Mouse (Mus musculus) CH12.LX (cell line): ENCODE data around the gene Dad1. TPM values are rescaled to one million over a fixed set of nuclear protein-coding genes. Genes with fewer than 3 reads are reported as not detected.

ENCODE experiments used
- DNase-seq: peaks from one replicate; pipeline ENCODE4 v3.0.0-alpha.2; 2013; ENCODE audit errors: extremely low read depth
- H3K27ac ChIP-seq: 2 replicates; pipeline ENCODE4 v1.5.1; 2012; ENCODE audit warnings: low read depth, mild to moderate bottlenecking, control low read depth, moderate library complexity; ENCODE audit not compliant: insufficient read depth
- H3K27me3 ChIP-seq: replicated peaks from 2 replicates; pipeline ENCODE3; 2012; ENCODE audit warnings: inconsistent platforms
- H3K36me3 ChIP-seq, 2 experiments: replicated peaks in 1 of 2; 2 replicates each; pipeline versions ENCODE3 to v1.6.1; 2012; ENCODE audit warnings: inconsistent platforms in 1 of 2, low read length in 1 of 2, mild to moderate bottlenecking in 1 of 2, mixed read lengths in 1 of 2, moderate library complexity in 1 of 2; ENCODE audit not compliant: control insufficient read depth in 1 of 2, insufficient read depth in 1 of 2
- H3K4me1 ChIP-seq, 2 experiments: 2 replicates each; pipeline ENCODE4 v1.6.1; 2012; ENCODE audit warnings: inconsistent platforms in 1 of 2, moderate library complexity in 1 of 2; ENCODE audit not compliant: insufficient read depth in 2 of 2, control insufficient read depth in 1 of 2
- H3K4me2 ChIP-seq: 2 replicates; pipeline ENCODE4 v1.6.1; 2012; ENCODE audit warnings: low read depth, mild to moderate bottlenecking, control low read depth; ENCODE audit not compliant: poor library complexity, insufficient read depth, severe bottlenecking
- H3K4me3 ChIP-seq, 3 experiments: fragments of 150-350 bp in 1 of 3; sonication (generic) in 1 of 3; replicated peaks in 1 of 3; 2 replicates each; pipeline versions ENCODE3 to v1.5.1; 2011 to 2012; ENCODE audit warnings: low read depth in 2 of 3, low read length in 2 of 3, mild to moderate bottlenecking in 2 of 3, moderate library complexity in 2 of 3, control low read depth in 1 of 3, improper control_type of control experiment in 1 of 3, inconsistent platforms in 1 of 3, mixed read lengths in 1 of 3; ENCODE audit not compliant: poor library complexity in 1 of 3
- H3K79me2 ChIP-seq: replicated peaks from 2 replicates; pipeline ENCODE4 v1.6.1; 2012; ENCODE audit warnings: mild to moderate bottlenecking, moderate library complexity; ENCODE audit not compliant: control insufficient read depth, poor library complexity, insufficient read depth, severe bottlenecking; ENCODE audit errors: extremely low read depth
- H3K9ac ChIP-seq: 2 replicates; pipeline ENCODE4 v1.6.1; 2012; ENCODE audit warnings: low read depth, mild to moderate bottlenecking, control low read depth, moderate library complexity; ENCODE audit not compliant: insufficient read depth
- H3K9me3 ChIP-seq: replicated peaks from 2 replicates; pipeline ENCODE3; 2012; ENCODE audit warnings: low read length, inconsistent platforms, mixed read lengths
- BHLHE40 ChIP-seq: IDR thresholded peaks from 2 replicates; pipeline ENCODE4 v1.6.1; 2011; ENCODE audit warnings: mild to moderate bottlenecking, low read depth, low read length, improper control_type of control experiment
- CHD2 ChIP-seq: IDR thresholded peaks from 2 replicates; pipeline ENCODE4 v1.6.1; 2011; ENCODE audit warnings: low read length, improper control_type of control experiment
- EP300 ChIP-seq: IDR thresholded peaks from 2 replicates; pipeline ENCODE4 v1.6.1; 2011; ENCODE audit warnings: low read length, improper control_type of control experiment
- ETS1 ChIP-seq: conservative IDR thresholded peaks from 2 replicates; pipeline ENCODE4 v1.6.1; 2012; ENCODE audit warnings: low read depth, mild to moderate bottlenecking, inconsistent platforms, low read length, improper control_type of control experiment, moderate library complexity
- JUND ChIP-seq: conservative IDR thresholded peaks from 2 replicates; pipeline ENCODE4 v1.6.1; 2011; ENCODE audit warnings: low read depth, low read length, improper control_type of control experiment
- KAT2A ChIP-seq: IDR thresholded peaks from 2 replicates; pipeline ENCODE4 v1.6.1; 2012; ENCODE audit warnings: low read length, improper control_type of control experiment, inconsistent platforms; ENCODE audit not compliant: insufficient replicate concordance
- MAFK ChIP-seq: IDR thresholded peaks from 2 replicates; pipeline ENCODE4 v1.6.1; 2011; ENCODE audit warnings: low read length, improper control_type of control experiment; ENCODE audit not compliant: insufficient replicate concordance
- MAX ChIP-seq: IDR thresholded peaks from 2 replicates; pipeline ENCODE4 v1.6.1; 2011; ENCODE audit warnings: low read length, improper control_type of control experiment
- MAZ ChIP-seq: IDR thresholded peaks from 2 replicates; pipeline ENCODE4 v1.6.1; 2012; ENCODE audit warnings: low read depth, mild to moderate bottlenecking, inconsistent platforms, low read length, improper control_type of control experiment, moderate library complexity
- MEF2A ChIP-seq: IDR thresholded peaks from 2 replicates; pipeline ENCODE4 v1.6.1; 2014; ENCODE audit warnings: low read depth, mild to moderate bottlenecking, inconsistent platforms, low read length, improper control_type of control experiment, borderline replicate concordance
- MYC ChIP-seq: IDR thresholded peaks from 2 replicates; pipeline ENCODE4 v1.6.1; 2011; ENCODE audit warnings: low read depth, mild to moderate bottlenecking, improper control_type of control experiment, low read length
- NELFE ChIP-seq: IDR thresholded peaks from 2 replicates; pipeline ENCODE4 v1.6.1; 2011; ENCODE audit warnings: low read depth, low read length, improper control_type of control experiment
- RAD21 ChIP-seq: IDR thresholded peaks from 2 replicates; pipeline ENCODE4 v1.6.1; 2011; ENCODE audit warnings: low read depth, mild to moderate bottlenecking, low read length, improper control_type of control experiment, moderate library complexity
- SMC3 ChIP-seq: IDR thresholded peaks from 2 replicates; pipeline ENCODE4 v1.6.1; 2011; ENCODE audit warnings: low read depth, low read length, improper control_type of control experiment
- UBTF ChIP-seq: IDR thresholded peaks from 2 replicates; pipeline ENCODE4 v1.6.1; 2012; ENCODE audit warnings: low read depth, mild to moderate bottlenecking, inconsistent platforms, low read length, improper control_type of control experiment, moderate library complexity
- ZKSCAN1 ChIP-seq: IDR thresholded peaks from 2 replicates; pipeline ENCODE4 v1.6.1; 2012; ENCODE audit warnings: low read depth, inconsistent platforms, low read length, improper control_type of control experiment, borderline replicate concordance
- ZMIZ1 ChIP-seq: IDR thresholded peaks from 2 replicates; pipeline ENCODE4 v1.6.1; 2012; ENCODE audit warnings: low read depth, mild to moderate bottlenecking, inconsistent platforms, low read length, improper control_type of control experiment
- dilution Hi-C: fragments of 300-500 bp; cut with MboI; formaldehyde crosslinking; loops from 2 replicates; pipeline ENCODE4 v1.14.3; 2020; ENCODE audit warnings: low sequenced_read_pairs; ENCODE audit not compliant: extremely low pct_unique_long_range_greater_than_20kb, extremely low pct_ligation_motif_present
- in situ Hi-C: fragments of 300-500 bp; cut with MboI; formaldehyde crosslinking; loops from 3 replicates; pipeline ENCODE4 v1.14.3; 2019; ENCODE audit warnings: low sequenced_read_pairs, low pct_ligation_motif_present, low pct_unique_long_range_greater_than_20kb, mixed read lengths
- polyA plus RNA-seq: library from polyadenylated mRNA; unstranded; fragments of >175 nt; gene quantifications from 2 replicates; pipeline ENCODE4 v1.2.1, GENCODE M21; 2012; ENCODE audit warnings: low read depth; ENCODE audit not compliant: insufficient read length
- total RNA-seq, 2 experiments: library from RNA; depleted of rRNA; stranded (reverse); fragments of 300-350 nt in 1 of 2; fragments of >200 nt in 1 of 2; gene quantifications; 2 replicates each; pipeline ENCODE4 v1.2.3; 2012 to 2014

Gene Dad1
- total and polyA plus RNA-seq, 3 experiments = 161 to 287 (median 279) TPM

DNA sequence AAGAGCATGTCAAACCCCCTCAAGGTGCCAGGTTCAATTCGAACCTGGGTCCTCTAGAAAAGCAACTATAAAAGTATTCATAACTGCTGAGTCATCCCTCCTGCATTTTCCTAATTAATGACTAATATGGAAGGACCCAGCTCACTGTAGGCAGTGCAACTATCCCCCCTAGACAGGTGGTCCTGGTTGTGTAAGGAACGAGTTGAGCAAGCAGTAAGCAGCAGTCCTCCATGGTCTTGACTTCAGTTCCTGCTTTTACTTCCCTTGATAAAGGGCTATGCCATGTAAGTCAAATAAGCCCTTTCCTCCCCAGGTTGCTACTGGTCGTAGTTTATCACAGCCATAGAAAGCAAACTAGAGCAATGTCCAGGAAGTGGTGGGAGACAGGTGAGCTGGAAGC is 7.7 kb downstream of the Dad1 start:
- DNase-seq = no peak
- in situ Hi-C loops = no loop called here
- Histone ChIP-seq H3K79me2 (peaks cover 30% of the 10 kb centered on the region), H3K27ac (no peak overlapping the region), H3K4me1 (peaks cover 3 to 41% of the 10 kb centered on the region in 2 experiments; a peak in 3 of 4 replicates), H3K4me2 (no peak overlapping the region), H3K27me3 (no peaks in the 10 kb centered on the region), H3K4me3 (no peak overlapping the region), H3K9me3 (peaks cover 11% of the 10 kb centered on the region), H3K9ac (no peak overlapping the region), H3K36me3 (peaks cover 52 to 99% of the 10 kb centered on the region in 2 experiments)
- TF ChIP-seq MAZ (no peak), MAFK (0 out of 2 replicates have a peak, but pooled peaks have one; percentile 31), BHLHE40 (no peak)
- dilution Hi-C loops = no loop called here

DNA sequence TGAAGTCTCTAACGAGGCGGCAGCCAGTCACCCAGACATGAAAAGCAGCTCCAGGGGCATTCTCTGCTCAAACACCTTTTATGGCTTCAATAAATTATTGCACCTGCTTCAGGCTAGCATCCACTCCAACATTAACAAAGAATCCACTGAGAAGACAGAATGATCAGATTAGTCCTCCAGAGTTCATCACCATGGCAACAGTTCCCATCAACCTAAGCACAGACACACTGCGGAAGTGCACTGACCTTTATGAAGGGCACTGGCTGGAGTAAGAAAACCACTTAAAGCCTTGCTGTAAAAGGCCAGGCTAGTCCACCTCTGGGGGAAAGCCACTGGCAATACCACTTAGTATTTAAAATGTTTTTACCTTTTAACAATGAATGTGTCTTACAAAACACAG is 9.7 kb downstream of the Dad1 start:
- Histone ChIP-seq H3K4me1 (peaks cover 0 to 39% of the 10 kb centered on the region in 2 experiments; a peak in 2 of 4 replicates), H3K79me2 (peaks cover 14% of the 10 kb centered on the region), H3K27me3 (no peaks in the 10 kb centered on the region), H3K27ac (no peak overlapping the region), H3K36me3 (peaks cover 55 to 96% of the 10 kb centered on the region in 2 experiments), H3K4me2 (no peak overlapping the region), H3K9ac (no peak overlapping the region), H3K4me3 (no peak overlapping the region), H3K9me3 (peaks cover 11% of the 10 kb centered on the region)
- dilution Hi-C loops = no loop called here
- DNase-seq = no peak
- TF ChIP-seq MEF2A (no peak), ETS1 (no peak), JUND (no peak), ZKSCAN1 (no peak), KAT2A (no peak), MYC (no peak), UBTF (no peak), MAX (no peak), CHD2 (no peak), RAD21 (no peak), EP300 (no peak), NELFE (no peak), SMC3 (no peak), ZMIZ1 (no peak)
- in situ Hi-C loops = no loop called here
